Mouse (Mus musculus) cerebellum, adult 11 months (tissue): ENCODE data around the gene Thg1l.
A peak's percentile ranks its signal among the peaks of the same experiment; 100 is the strongest.

Source experiments
- DNase-seq: peaks from one replicate; pipeline ENCODE4 v3.0.0; 2022

Thg1l gene

DNA sequence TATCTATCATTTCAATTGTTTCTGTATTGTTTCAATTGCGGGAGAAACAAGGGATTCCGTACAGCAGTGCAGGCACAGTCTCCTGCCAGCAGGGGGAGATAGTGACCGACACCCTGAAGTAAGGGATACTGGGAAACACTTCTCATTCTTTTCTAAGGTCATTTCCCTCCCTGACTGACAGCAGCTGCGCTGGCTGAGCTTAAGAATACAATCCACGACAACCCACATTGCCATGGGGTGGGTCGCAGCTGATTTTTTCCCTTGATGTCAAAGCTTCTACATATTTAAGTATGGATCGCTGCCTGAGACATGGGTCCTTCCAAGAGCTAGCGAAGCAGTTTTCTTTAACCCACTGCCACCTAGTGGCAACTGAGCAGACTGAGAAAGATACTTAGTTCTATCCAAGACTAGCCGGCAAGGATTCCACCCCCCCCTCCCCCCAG lies 28.6 kb downstream of the Thg1l start:
- DNase-seq = peak; percentile 67

DNA sequence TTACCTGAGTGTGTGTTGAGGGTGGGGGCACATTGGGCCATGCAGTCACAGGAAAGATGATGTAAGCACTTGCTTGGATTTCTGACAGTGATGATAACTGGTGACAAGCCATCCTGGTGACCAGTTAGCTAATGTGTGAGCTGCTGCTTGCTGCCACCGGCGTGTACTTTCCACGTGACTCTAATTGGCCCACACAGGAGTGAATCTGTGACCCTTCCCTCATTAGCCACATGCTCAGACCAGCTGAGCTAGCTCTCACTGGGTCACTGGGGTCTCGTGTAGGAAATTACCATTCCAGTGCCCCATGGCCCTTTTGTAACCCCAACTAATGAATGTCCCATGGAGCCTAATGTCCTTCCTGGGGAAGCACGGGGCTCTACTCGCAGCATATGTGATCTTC lies 29.9 kb downstream of the Thg1l start:
- DNase-seq = no peak

DNA sequence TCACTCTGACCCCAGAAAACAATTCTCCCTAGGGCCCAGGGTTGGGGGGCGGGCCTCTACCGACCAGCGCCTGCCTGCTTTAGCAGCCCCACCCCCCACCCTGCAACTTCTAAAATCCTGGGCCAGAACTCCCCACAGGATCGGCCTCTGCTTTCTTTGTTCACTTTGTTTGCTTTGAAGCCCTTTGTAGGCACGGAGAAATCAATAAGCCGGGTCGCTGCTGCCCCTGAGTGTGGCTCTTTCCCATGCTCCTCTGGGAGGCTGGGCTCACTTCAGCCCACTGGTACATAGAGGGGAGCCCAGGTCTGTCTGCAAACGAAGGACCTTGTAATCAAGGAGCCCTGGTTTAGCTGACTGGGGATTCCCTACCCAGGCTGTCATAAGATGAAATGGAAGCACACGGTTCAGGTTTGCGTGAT lies 33.8 kb downstream of the Thg1l start:
- DNase-seq = no peak

DNA sequence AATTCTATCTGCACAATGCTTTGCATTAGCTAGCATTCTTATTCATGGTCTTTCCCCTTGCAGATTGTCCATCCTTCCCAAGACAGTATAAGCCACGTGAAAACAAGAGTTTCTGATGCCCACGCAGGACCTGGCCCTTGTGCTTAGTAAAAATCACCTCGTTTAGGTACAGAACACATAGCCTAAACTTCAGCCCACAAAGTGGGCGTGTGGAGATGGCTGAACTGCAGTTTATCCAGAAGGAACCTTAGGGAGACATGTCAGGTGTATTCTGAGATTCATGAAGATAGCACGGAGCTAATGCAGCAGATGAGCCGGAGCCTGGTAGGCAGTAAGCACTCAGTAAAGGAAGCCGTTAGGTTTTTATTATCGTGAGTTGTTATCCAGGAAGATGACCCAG lies 34.3 kb downstream of the Thg1l start:
- DNase-seq = no peak

DNA sequence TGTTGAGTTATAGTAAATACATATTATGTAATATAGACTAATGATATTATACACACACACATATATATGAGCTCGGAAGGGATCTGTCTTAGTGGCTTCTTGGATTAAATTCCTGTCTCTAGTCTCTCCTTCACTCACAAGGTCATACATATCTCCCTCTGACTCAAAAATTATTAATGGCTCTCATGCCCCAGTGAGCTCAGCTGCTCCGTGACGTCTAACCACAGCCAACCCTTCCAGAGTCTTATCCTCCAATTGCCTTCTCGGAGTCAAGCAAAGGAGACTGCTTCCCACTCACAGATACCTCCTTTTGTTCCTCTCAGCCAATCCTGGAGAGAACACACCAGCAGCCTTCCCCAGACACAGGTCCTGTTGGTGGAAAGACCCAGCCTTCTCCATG lies 36.5 kb downstream of the Thg1l start:
- no peak for DNase-seq

DNA sequence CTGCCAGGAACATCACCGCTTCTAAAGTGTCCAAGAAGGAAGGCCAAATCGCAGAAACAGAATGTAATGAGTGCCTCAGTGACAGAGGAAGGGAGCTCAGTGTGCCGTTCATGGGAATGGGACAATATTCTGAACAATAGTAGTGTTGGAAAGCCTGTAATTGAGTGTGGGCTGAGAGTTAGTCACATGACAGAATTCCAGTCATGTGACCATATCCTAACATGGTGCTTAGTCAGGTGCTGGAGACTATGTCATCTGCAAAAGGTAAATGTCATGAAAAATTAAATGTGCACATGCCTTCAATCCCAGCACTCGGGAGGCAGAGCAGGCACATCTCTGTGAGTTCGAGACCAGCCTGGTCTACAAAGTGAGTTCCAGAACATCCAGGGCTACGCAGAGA lies 37.3 kb downstream of the Thg1l start:
- DNase-seq = no peak

DNA sequence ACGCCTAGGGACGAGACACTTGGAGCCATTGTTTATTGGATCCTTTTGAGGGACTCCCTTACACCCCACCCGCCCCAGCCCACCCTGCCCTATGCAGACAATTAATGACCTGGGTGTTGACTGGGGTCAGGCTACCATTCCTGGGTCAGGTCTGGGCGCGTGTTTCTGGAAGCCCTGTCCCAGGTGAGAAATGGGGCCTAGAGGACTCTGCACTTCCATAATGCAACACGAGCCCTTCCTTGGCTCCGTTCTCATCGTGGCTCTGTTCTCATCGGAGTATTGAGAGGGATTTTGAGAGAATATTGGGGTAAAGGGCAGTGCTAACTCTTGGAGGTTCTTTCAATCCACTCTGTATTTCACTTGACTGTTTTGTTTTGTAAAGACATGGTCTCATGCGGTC lies 39.1 kb downstream of the Thg1l start:
- DNase-seq = no peak

DNA sequence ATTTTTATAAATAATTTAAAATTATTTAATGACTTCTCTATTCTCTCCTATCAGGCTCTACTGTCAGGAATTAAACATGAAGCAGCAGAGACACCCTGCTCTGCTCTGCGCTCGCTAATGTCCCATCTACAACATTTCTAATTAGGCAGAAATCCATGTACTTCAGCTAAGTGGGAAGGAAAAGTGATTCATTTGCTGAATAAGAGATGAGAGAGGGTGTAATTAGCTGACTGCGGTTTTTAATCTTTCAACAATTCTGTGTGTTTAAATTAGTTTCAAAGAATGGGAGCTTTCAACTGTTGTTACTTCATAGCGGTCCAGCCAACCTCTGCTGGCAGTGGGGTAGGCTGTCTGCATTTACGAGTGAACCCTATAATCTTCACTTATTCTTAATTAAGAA lies 44.6 kb downstream of the Thg1l start:
- DNase-seq = no peak

DNA sequence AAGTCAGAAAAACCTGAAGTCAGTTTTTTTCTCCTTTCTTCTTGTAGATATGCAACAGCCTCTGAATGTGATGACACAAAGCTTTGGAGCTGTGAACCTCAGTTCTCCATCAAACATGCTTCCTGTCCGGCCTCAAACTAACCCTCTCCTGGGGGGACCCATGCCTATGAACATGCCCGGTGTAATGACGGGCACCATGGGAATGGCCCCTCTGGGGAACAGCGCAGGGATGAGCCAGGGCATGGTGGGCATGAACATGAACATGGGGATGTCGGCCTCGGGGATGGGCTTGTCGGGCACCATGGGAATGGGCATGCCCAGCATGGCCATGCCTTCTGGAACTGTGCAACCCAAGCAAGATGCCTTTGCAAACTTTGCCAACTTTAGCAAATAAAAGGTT lies 46.4 kb downstream of the Thg1l start:
- no peak for DNase-seq

DNA sequence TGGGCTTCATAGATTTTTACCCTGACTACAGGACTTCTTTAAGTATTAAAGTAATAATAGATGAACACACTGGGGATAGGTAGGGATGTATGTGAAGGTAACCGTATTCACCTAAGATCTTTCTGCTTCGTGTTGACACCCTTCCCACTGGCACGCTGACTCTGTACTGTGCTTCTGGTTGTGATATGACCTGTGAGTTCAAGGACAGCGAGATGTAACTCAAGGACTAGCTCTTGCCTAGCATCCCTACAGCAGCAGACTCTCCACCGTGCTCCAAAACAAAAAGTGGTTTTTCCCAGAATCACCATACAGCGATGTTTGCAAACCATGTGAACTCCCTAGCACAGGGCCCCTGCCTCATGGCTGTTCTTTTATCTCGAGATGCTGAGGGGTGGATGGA lies 47.2 kb downstream of the Thg1l start:
- DNase-seq = no peak

DNA sequence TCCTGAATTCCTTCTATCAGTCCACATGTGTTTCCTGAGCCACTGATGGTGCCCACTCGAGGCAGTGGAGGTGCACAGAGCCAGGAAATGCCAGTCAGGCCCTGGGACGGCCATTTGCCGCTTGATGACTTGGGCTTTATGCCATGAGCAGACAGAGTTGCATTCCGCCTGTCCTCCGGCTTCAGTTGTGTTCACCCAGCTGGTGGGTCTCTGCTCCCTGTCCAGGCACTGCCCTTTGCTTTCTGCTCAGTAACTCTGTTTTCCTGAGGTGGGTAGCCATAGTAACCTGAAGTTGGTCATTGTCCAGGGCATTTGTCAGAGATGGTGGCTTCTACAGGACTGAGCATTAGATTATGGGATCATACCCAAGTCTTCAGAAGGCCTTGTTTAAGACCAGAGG lies 48.0 kb downstream of the Thg1l start:
- no peak for DNase-seq

DNA sequence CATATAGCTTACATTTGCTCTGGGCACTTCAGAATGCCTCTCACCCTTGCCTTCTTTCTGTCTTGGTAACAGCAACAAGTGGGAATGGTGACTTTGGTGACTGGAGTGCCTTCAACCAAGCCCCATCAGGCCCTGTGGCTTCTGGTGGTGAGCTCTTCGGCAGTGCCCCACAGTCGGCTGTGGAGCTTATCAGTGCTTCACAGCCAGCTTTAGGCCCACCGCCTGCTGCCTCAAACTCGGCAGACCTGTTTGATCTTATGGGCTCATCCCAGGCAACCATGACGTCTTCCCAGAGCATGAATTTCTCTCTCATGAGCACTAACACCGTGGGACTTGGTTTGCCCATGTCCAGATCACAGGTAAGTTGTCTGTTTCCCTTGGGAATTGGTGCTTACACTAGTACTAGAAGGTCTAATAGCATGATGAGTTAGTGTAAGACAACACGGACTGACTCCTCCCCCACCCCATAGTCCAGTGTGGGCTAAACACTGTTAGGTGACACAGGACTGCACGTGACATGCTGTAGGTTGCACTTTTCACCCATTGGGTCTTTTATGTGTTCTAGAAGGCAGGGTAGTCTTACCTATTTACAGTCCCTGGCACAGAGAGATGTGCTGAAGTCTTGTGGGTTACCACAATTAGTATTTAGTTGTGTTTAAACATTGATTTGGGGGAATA lies 49.0 kb downstream of the Thg1l start:
- no peak for DNase-seq

DNA sequence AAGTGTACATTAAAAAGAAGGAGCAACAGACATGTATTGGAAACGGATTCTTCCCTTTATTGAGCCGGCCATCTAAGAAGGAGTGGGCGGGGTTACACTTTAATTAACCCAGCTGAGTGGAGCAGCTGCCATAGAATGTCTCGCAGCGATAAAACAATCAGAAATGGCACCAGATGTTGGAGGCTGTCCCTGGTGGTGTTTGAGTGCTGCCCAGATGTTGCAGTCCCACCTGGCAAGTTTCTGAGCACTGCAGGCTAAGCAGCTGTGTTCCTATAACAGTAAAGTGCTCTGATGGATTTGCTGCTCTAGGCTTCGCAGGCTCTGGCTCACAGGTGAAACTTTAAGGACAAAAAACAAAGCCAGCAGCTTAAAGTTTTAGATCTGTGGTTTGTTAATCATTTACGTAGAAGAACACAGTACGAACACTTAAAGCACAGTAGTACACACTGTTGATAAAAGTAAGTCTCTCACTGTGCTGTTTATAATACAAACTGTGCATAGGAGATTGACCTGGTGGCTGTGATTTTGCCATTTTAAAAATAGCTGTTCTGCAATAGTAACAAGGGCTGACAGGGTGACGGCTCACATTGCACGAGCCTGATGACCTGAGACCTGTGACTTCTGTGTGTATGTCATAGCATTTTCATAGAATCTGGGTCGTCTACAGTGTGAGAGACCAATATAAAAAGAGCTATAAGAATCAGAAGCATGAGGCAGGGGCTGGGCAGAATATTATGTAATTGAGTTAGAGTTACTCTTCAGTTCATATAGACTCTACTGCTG lies 54.9 kb downstream of the Thg1l start:
- DNase-seq = no peak

DNA sequence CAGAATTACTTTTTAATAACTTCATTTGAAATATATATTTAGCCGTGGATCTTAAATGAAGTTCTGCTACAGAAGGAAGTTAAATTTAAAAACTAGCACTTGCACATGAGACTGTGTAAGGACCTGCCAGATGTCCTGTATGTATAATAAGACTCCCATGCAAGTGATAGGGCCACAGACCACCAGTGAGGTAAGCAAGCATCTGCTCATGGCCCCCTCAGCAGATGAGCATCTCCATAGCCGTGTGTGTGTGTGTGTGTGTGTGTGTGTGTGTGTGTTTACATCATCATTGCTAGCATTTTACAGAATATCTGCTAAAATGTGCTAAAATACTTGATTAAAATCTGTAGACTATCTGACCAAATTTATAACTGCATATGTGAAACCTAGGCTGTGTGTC lies 57.9 kb downstream of the Thg1l start:
- DNase-seq = no peak
